Mouse (Mus musculus) thymus, postnatal 25 days (tissue): Measurements from ENCODE around the gene BC025920.

Source experiments
- DNase-seq: peaks from one replicate; pipeline ENCODE4 v3.0.0; 2022

The BC025920 gene

GRCm38 (mm10) chr10:81643449-81644055, 37.5 kb downstream of the BC025920 start:
- DNase-seq: peak; percentile 96

- DNase-seq: no peak
These were observed 38.1 kb downstream of the BC025920 start for GRCm38 (mm10) chr10:81644162-81644561.

DNA sequence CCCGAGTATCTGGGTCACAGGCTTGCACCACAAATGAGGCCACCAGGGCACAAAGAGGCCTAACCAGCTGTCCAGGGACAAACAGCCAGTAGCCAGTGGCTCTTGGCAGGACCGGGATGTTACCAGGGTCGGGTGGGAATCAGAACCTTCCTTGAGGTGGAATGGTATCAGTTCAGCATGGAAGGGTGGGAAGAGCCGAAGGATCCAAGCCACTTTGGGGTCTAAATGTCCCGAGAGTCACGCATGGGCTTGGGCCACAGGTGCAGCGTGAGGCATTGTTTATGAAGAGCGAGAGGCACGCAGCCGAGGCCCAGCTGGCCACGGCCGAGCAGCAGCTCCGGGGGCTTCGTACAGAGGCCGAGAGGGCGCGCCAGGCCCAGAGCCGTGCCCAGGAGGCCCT, 38.6 kb downstream of the BC025920 start:
- DNase-seq: no peak

DNA sequence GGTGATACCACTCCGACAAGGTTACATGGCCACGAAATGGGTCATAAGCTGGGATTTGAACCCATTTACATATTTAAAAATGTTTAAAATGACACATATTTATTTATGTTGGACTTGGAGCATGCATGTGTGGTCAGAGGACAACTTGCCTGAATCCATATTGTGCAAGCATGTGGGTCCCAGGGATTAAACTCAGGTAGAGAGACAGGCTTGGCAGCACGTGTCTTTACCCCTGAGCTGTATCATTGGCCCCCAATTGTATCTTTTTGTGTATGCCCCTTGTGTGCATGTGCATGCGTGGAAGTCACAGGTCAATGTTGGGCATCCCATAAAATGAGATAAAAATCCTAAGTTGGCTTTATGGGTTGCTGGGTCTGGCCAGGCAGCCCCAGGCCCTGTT, 39.3 kb downstream of the BC025920 start:
- DNase-seq: no peak

- DNase-seq: no peak
These were observed 40.0 kb downstream of the BC025920 start for GRCm38 (mm10) chr10:81646015-81646555.

DNA sequence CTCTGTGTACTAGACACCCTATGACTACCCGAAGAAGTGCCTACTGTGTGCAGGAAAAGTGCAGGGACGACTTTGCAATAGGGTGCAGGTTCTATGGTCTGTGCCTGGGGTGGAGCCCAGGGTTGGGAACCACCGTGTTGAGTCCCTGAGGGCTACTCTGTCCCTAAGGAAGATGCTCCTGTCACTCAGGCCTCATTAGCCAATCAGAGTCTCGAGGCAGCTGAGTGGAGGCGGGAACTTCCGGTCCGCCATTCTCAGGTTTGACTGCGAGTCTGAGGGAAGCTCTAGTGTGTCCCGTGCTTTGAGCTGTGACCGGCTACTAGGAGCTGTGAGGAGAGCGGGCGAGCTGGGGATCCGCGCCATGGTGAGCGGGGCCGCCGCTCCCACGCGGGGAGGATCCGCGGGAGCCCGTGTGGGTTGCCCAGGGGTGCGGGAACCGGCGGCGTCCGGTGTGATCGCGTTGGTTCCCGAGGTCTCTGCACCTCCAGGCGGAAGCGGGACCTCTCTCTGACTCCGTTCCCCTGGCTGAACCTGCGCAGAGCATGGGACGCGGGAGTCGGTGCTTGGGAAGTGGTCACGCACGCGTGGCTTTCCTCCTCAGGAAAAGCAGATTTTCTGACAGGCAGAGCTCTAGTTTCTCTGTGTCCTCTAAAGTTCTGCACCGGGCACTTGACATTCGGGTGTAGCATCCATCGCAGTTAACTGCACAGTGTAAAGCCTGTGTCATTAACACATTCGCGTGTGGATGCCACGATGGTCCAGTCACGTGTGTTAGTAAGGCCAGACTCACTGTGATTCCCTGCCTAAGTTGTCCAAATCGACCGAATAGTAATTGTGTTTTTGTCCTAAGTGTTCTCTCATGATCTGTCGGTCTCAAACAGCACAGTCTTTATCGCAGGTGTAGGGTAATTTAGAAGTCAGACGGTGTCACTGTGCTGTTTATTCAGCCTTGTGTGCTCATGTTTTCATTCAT, 43.0 kb downstream of the BC025920 start, which contains the start of gene Gm10778:
TSS of gene Gm10778 (plus strand) at position 257 of the 973 bp plus-strand sequence.
- DNase-seq: peak; percentile 86

GRCm38 (mm10) chr10:81655178-81655577, 49.1 kb downstream of the BC025920 start:
- DNase-seq: no peak

GRCm38 (mm10) chr10:81656174-81656573, 50.1 kb downstream of the BC025920 start:
- no peak for DNase-seq
